Mouse (Mus musculus) forebrain, embryonic 12.5 days (tissue): ENCODE measurements around the gene Syne2. TPM values are rescaled to one million over a fixed set of nuclear protein-coding genes. Genes with fewer than 3 reads are reported as not detected.
A peak's percentile ranks its signal among the peaks of the same experiment; 100 is the strongest.

ENCODE experiments used
- ATAC-seq: fragments of 200-750 bp; cut with Nextera tagmentation; 2 replicates; pipeline ENCODE4 v1.8.0; 2017; ENCODE audit warnings: moderate TSS enrichment; ENCODE audit not compliant: low FRiP score
- H3K27ac ChIP-seq: fragments of 300-500 bp; sonication (generic); 2 replicates; pipeline ENCODE4 v1.5.1; 2016; ENCODE audit warnings: mild to moderate bottlenecking
- H3K27me3 ChIP-seq: fragments of 300-500 bp; sonication (generic); 2 replicates; pipeline ENCODE4 v1.6.1; 2016; ENCODE audit warnings: mild to moderate bottlenecking
- H3K36me3 ChIP-seq: fragments of 300-500 bp; sonication (generic); replicated peaks from 2 replicates; pipeline ENCODE4 v1.6.1; 2016; ENCODE audit warnings: mild to moderate bottlenecking
- H3K4me1 ChIP-seq: fragments of 300-500 bp; sonication (generic); 2 replicates; pipeline ENCODE4 v1.6.1; 2016
- H3K4me2 ChIP-seq: fragments of 300-500 bp; sonication (generic); 2 replicates; pipeline ENCODE4 v1.6.1; 2016; ENCODE audit warnings: mild to moderate bottlenecking, moderate library complexity
- H3K4me3 ChIP-seq: fragments of 300-500 bp; sonication (generic); replicated peaks from 2 replicates; pipeline ENCODE4 v1.5.1; 2016; ENCODE audit warnings: mild to moderate bottlenecking
- H3K9ac ChIP-seq: fragments of 300-500 bp; sonication (generic); 2 replicates; pipeline ENCODE4 v1.6.1; 2016; ENCODE audit warnings: mild to moderate bottlenecking
- H3K9me3 ChIP-seq: fragments of 300-500 bp; sonication (generic); 2 replicates; pipeline ENCODE4 v1.6.1; 2016
- WGBS: fragments of 180-500 bp; shearing (Covaris S2); methylation state at CpG from one replicate; pipeline ENCODE4 v1.1.7; 2016; 5-methylcytosine and 5-hydroxymethylcytosine counted together
- polyA plus RNA-seq: library from polyadenylated mRNA; unstranded; fragments of >200 nt; fragmentation: Nextera tagmentation; extraction: Ambion mirVana; gene quantifications from 2 replicates; pipeline ENCODE4 v1.2.1, GENCODE M21; 2016

Syne2 gene
- polyA plus RNA-seq, 1 experiment from 2014 or later = 141 TPM

- no peaks in the 10 kb centered on the region for H3K27me3 ChIP-seq
- peaks cover 25% of the 10 kb centered on the region for H3K4me1 ChIP-seq
- H3K36me3 ChIP-seq = peaks cover 5% of the 10 kb centered on the region
- 65% methylated on average over 7 of the region's 7 CpGs for WGBS
- peak overlapping the region; percentile 42; the same call in 1 of the 2 replicates for H3K27ac ChIP-seq
- no peaks in the 10 kb centered on the region for H3K9me3 ChIP-seq
- H3K4me2 ChIP-seq = no peak overlapping the region
- no peak for ATAC-seq
- H3K9ac ChIP-seq = no peak overlapping the region
- no peak overlapping the region for H3K4me3 ChIP-seq
Measured at GRCm38 (mm10) chr12:75855051-75855453, 37.1 kb downstream of the Syne2 start.

- H3K4me1 ChIP-seq = peaks cover 23% of the 10 kb centered on the region
- 92% methylated on average over 9 of the region's 9 CpGs for WGBS
- no peak overlapping the region for H3K4me2 ChIP-seq
- no peak overlapping the region for H3K27ac ChIP-seq
- no peak overlapping the region for H3K4me3 ChIP-seq
- no peaks in the 10 kb centered on the region for H3K9me3 ChIP-seq
- ATAC-seq = no peak
- no peaks in the 10 kb centered on the region for H3K27me3 ChIP-seq
- H3K9ac ChIP-seq = no peak overlapping the region
- H3K36me3 ChIP-seq = peaks cover 5% of the 10 kb centered on the region
Measured at GRCm38 (mm10) chr12:75855621-75856020, 37.7 kb downstream of the Syne2 start.

- 81% methylated on average over 14 of the region's 14 CpGs for WGBS
- H3K9me3 ChIP-seq = no peaks in the 10 kb centered on the region
- no peak for ATAC-seq
Measured at GRCm38 (mm10) chr12:75856096-75856868, 38.3 kb downstream of the Syne2 start.

GRCm38 (mm10) chr12:75859936-75860335 is 42.0 kb downstream of the Syne2 start:
- 90% methylated on average over 11 of the region's 11 CpGs for WGBS
- Histone ChIP-seq H3K27me3 (no peaks in the 10 kb centered on the region), H3K36me3 (peaks cover 5% of the 10 kb centered on the region), H3K4me3 (no peak overlapping the region), H3K4me1 (peaks cover 12% of the 10 kb centered on the region), H3K4me2 (no peak overlapping the region), H3K9ac (no peak overlapping the region), H3K27ac (no peak overlapping the region), H3K9me3 (no peaks in the 10 kb centered on the region)
- no peak for ATAC-seq

More at GRCm38 (mm10) chr12:75856096-75856868, 38.3 kb downstream of the Syne2 start:
- peaks cover 23% of the 10 kb centered on the region for H3K4me1 ChIP-seq
- H3K9ac ChIP-seq = no peak overlapping the region
- H3K4me2 ChIP-seq = no peak overlapping the region
- no peak overlapping the region for H3K4me3 ChIP-seq
- no peak overlapping the region for H3K27ac ChIP-seq
- H3K36me3 ChIP-seq = peaks cover 5% of the 10 kb centered on the region
- no peaks in the 10 kb centered on the region for H3K27me3 ChIP-seq

GRCm38 (mm10) chr12:75860843-75861242 is 42.9 kb downstream of the Syne2 start:
- Histone ChIP-seq H3K4me2 (no peak overlapping the region), H3K9ac (no peak overlapping the region), H3K4me3 (no peak overlapping the region), H3K36me3 (peaks cover 5% of the 10 kb centered on the region; the same call in 1 of the 2 replicates), H3K27me3 (no peaks in the 10 kb centered on the region), H3K4me1 (peaks cover 8% of the 10 kb centered on the region), H3K27ac (no peak overlapping the region), H3K9me3 (no peaks in the 10 kb centered on the region)
- 42% methylated on average over 6 of the region's 6 CpGs for WGBS
- 0 out of 2 replicates have a peak, but pooled peaks have one; percentile 37 for ATAC-seq

GRCm38 (mm10) chr12:75865166-75865565 is 47.2 kb downstream of the Syne2 start:
- no peaks in the 10 kb centered on the region for H3K27me3 ChIP-seq
- H3K9ac ChIP-seq = no peak overlapping the region
- no peak overlapping the region for H3K4me2 ChIP-seq
- no peaks in the 10 kb centered on the region for H3K36me3 ChIP-seq
- no peaks in the 10 kb centered on the region for H3K9me3 ChIP-seq
- ATAC-seq = no peak
- H3K4me1 ChIP-seq = peaks cover 13% of the 10 kb centered on the region
- WGBS = 79% methylated on average over 2 of the region's 2 CpGs
- H3K4me3 ChIP-seq = no peak overlapping the region
- no peak overlapping the region for H3K27ac ChIP-seq

GRCm38 (mm10) chr12:75866419-75867373 is 48.8 kb downstream of the Syne2 start:
- Histone ChIP-seq H3K4me3 (no peak overlapping the region), H3K27me3 (no peaks in the 10 kb centered on the region), H3K9me3 (no peaks in the 10 kb centered on the region), H3K27ac (no peak overlapping the region), H3K4me1 (peaks cover 13% of the 10 kb centered on the region), H3K36me3 (no peaks in the 10 kb centered on the region), H3K4me2 (no peak overlapping the region), H3K9ac (no peak overlapping the region)
- no peak for ATAC-seq
- 88% methylated on average over 17 of the region's 17 CpGs for WGBS

GRCm38 (mm10) chr12:75873546-75874235 is 55.8 kb downstream of the Syne2 start:
- Histone ChIP-seq H3K36me3 (0 out of 2 replicates have a peak, but pooled peaks cover 5% of the 10 kb centered on the region), H3K27me3 (no peaks in the 10 kb centered on the region), H3K9me3 (no peaks in the 10 kb centered on the region), H3K4me1 (peaks cover 28% of the 10 kb centered on the region), H3K4me2 (peak overlapping the region; percentile 48), H3K9ac (0 out of 2 replicates have a peak overlapping the region, but pooled peaks have one; percentile 21), H3K4me3 (no peak overlapping the region; the same call in 1 of the 2 replicates), H3K27ac (peak overlapping the region; percentile 91)
- WGBS = 7% methylated on average over 9 of the region's 9 CpGs
- ATAC-seq = peak; percentile 83

GRCm38 (mm10) chr12:75874287-75874994 is 56.5 kb downstream of the Syne2 start:
- H3K27me3 ChIP-seq = no peaks in the 10 kb centered on the region
- 0 out of 2 replicates have a peak, but pooled peaks cover 5% of the 10 kb centered on the region for H3K36me3 ChIP-seq
- peak; percentile 50 for ATAC-seq
- H3K4me2 ChIP-seq = peak overlapping the region; percentile 48
- peak overlapping the region; percentile 5; the same call in 1 of the 2 replicates for H3K4me3 ChIP-seq
- H3K4me1 ChIP-seq = peaks cover 21% of the 10 kb centered on the region
- H3K9me3 ChIP-seq = no peaks in the 10 kb centered on the region
- H3K9ac ChIP-seq = peak overlapping the region; percentile 21; the same call in 1 of the 2 replicates
- 15% methylated on average over 11 of the region's 12 CpGs for WGBS
- H3K27ac ChIP-seq = peak overlapping the region; percentile 91

- 89% methylated on average over 12 of the region's 12 CpGs for WGBS
- Histone ChIP-seq H3K9ac (no peak overlapping the region), H3K27ac (no peak overlapping the region), H3K4me3 (no peak overlapping the region), H3K4me1 (peaks cover under 1% of the 10 kb centered on the region), H3K4me2 (no peak overlapping the region), H3K36me3 (peaks cover 34% of the 10 kb centered on the region), H3K9me3 (no peaks in the 10 kb centered on the region), H3K27me3 (no peaks in the 10 kb centered on the region)
- ATAC-seq = no peak
Measured at GRCm38 (mm10) chr12:75879636-75880317, 61.8 kb downstream of the Syne2 start.

- Histone ChIP-seq H3K4me2 (no peak overlapping the region), H3K9me3 (no peaks in the 10 kb centered on the region), H3K4me1 (no peaks in the 10 kb centered on the region), H3K9ac (no peak overlapping the region), H3K27me3 (no peaks in the 10 kb centered on the region), H3K27ac (no peak overlapping the region), H3K36me3 (peaks cover 39% of the 10 kb centered on the region), H3K4me3 (no peak overlapping the region)
- ATAC-seq = no peak
- 73% methylated on average over 4 of the region's 4 CpGs for WGBS
Measured at GRCm38 (mm10) chr12:75881554-75881953, 63.6 kb downstream of the Syne2 start.
